Mouse (Mus musculus): ENCODE measurements around the gene Kcnj3. TPM values are rescaled to one million over a fixed set of nuclear protein-coding genes. Genes with fewer than 3 reads are reported as not detected.

The Kcnj3 gene
- 84.8 TPM for polyA plus RNA-seq (2014; fragmentation: Illumina TruSeq; extraction: RNeasy Lipid Tissue Mini Kit (QIAGEN cat#74804))

DNA sequence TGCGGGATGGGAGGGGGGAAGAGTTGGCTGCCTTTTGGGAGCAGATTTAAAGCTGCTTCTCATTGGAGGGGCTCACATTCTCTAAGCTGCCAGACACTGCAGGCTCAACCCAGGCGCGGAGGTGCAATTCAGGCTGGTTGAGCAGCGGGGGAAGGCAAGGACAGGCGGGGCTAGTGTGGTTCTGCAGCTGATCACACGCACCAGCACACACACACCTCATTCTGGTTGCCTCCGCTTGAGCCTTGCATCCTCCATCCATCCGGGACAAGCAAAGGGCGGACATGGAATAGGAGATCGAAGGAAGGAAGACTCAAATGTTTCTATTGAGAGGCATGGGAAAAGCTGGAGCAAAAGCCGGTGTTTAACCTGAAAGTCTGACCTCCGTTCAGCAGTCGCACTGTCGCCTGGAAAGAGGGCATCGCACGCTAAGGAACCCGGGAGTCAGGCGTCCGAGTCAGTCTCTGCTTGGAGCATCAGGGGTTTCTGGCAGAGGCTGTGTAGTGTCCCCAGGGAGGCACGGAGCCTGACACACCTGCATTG lies at the start of gene Kcnj3:
Kcnj3 (plus strand) TSS at position 250 of the 540 bp plus-strand sequence.

